Mouse (Mus musculus): Measurements from ENCODE around the gene Ets1.

Gene Ets1

GRCm38 (mm10) chr9:32666611-32667517 lies 30.8 kb downstream of the Ets1 start:
- DNase-seq (ENCODE audit: low spot score in 2 of 2): peak in 1 of 2 experiments; percentile 42

- no peak for DNase-seq (ENCODE audit: low spot score in 2 of 2)
These were observed 31.5 kb downstream of the Ets1 start for GRCm38 (mm10) chr9:32667518-32667908.

GRCm38 (mm10) chr9:32668075-32668673 lies 32.2 kb downstream of the Ets1 start:
- DNase-seq (ENCODE audit: low spot score in 2 of 2): no peak

- no peak for DNase-seq (ENCODE audit: low spot score in 2 of 2)
These were observed 33.4 kb downstream of the Ets1 start for GRCm38 (mm10) chr9:32669397-32669796.

- peak in 1 of 2 experiments; percentile 26 for DNase-seq (ENCODE audit: low spot score in 2 of 2)
These were observed 36.2 kb downstream of the Ets1 start for GRCm38 (mm10) chr9:32671970-32672859.

GRCm38 (mm10) chr9:32673923-32674322 lies 37.9 kb downstream of the Ets1 start:
- no peak for DNase-seq (ENCODE audit: low spot score in 2 of 2)

GRCm38 (mm10) chr9:32675671-32676409 lies 39.8 kb downstream of the Ets1 start:
- DNase-seq (ENCODE audit: low spot score in 2 of 2): no peak

- DNase-seq (ENCODE audit: low spot score in 2 of 2): no peak
These were observed 40.5 kb downstream of the Ets1 start for GRCm38 (mm10) chr9:32676480-32676879.

- no peak for DNase-seq (ENCODE audit: low spot score in 2 of 2)
These were observed 41.6 kb downstream of the Ets1 start for GRCm38 (mm10) chr9:32677646-32678045.

GRCm38 (mm10) chr9:32678120-32678757 lies 42.2 kb downstream of the Ets1 start:
- DNase-seq (ENCODE audit: low spot score in 2 of 2): no peak

- no peak for DNase-seq (ENCODE audit: low spot score in 2 of 2)
These were observed 43.5 kb downstream of the Ets1 start for GRCm38 (mm10) chr9:32679531-32679930.

- no peak for DNase-seq (ENCODE audit: low spot score in 2 of 2)
These were observed 44.2 kb downstream of the Ets1 start for GRCm38 (mm10) chr9:32680201-32680600.

GRCm38 (mm10) chr9:32685793-32686558 lies 50.0 kb downstream of the Ets1 start:
- no peak for DNase-seq (ENCODE audit: low spot score in 2 of 2)

- DNase-seq (ENCODE audit: low spot score in 2 of 2): no peak
These were observed 52.3 kb downstream of the Ets1 start for GRCm38 (mm10) chr9:32688351-32688750.

GRCm38 (mm10) chr9:32691151-32691925 lies 55.3 kb downstream of the Ets1 start:
- DNase-seq (ENCODE audit: low spot score in 2 of 2): no peak

- DNase-seq (ENCODE audit: low spot score in 2 of 2): no peak
These were observed 56.9 kb downstream of the Ets1 start for GRCm38 (mm10) chr9:32692944-32693343.

GRCm38 (mm10) chr9:32693411-32693810 lies 57.4 kb downstream of the Ets1 start:
- DNase-seq (ENCODE audit: low spot score in 2 of 2): no peak

GRCm38 (mm10) chr9:32694111-32694824 lies 58.2 kb downstream of the Ets1 start:
- no peak for DNase-seq (ENCODE audit: low spot score in 2 of 2)

Data from cerebellum, postnatal 4 days (tissue).